Mouse (Mus musculus) bone marrow, adult 2 months (tissue): ENCODE measurements around the gene Parp6.

Experiments
- CTCF ChIP-seq: fragments of 200-500 bp; IDR thresholded peaks from 2 replicates; pipeline ENCODE4 v1.5.1; 2011; ENCODE audit warnings: low read length, control low read depth; ENCODE audit not compliant: control insufficient read depth, insufficient read depth
- POLR2A ChIP-seq: fragments of 200-500 bp; IDR thresholded peaks from 2 replicates; pipeline ENCODE4 v1.6.1; 2011; ENCODE audit warnings: low read depth, mild to moderate bottlenecking, control low read depth, low read length, borderline replicate concordance; ENCODE audit not compliant: control insufficient read depth

DNA sequence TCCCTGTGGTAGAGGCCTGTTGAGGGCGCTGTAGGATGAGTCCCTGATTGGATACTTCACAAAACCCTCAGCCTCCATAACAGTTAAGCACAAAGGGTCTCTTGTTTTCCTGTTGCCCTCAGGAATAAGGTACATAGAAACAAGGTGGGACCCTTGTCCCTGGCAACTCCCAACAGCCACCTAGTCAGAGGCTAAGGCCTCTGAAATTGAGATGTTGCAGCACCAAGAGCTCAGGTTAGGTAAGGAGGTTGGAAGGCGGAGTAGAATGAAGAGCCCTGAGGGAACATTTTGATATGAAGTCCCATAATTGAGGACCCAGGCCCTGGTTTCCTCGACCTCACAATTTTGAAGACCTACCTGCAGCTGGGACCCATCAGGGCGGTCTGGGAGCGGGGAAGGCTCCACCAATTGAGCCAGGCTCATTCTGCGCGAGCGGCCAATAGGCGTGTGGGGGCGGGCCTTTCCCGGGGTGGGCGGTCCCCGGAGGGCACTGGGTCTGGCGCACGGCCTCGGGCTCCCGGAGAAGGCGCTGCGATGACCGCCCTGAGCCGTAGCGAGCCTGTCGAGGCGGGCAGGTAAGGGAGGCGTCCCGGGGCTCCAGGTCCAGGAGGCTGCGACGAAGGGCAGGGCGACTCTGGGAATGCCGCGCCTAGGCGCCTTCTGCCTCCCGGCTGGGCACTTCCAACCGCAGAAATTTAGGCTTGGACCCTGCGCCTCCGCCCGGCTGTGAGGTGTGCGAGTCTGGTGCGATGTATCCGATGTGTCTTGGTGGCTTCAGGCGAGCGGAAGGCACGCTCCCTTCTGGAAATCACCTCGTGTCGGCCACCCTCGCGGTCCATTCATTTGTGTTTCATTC, 62.8 kb downstream of the Parp6 start, which contains the start of gene Gramd2:
- TF ChIP-seq CTCF (no peak), POLR2A (no peak)
